Mouse (Mus musculus) heart, adult 2 months (tissue): ENCODE results near the gene Gnao1.

Source experiments
- CTCF ChIP-seq: fragments of 200-600 bp; IDR thresholded peaks from 2 replicates; pipeline ENCODE4 v1.8.1; 2022; ENCODE audit warnings: antibody characterized with exemption, mild to moderate bottlenecking, moderate library complexity
- POLR2A ChIP-seq: fragments of 200-500 bp; IDR thresholded peaks from 2 replicates; pipeline ENCODE4 v1.6.1; 2011; ENCODE audit warnings: mild to moderate bottlenecking, low read depth, low read length, control low read depth; ENCODE audit not compliant: insufficient read depth

GRCm38 (mm10) chr8:93810028-93810858 lies 477 bp downstream of the Gnao1 start:
- TF ChIP-seq CTCF (no peak), POLR2A (0 out of 2 replicates have a peak, but pooled peaks have one; percentile 37)
